Mouse (Mus musculus) heart, adult 2 months (tissue): ENCODE measurements around the gene Erg.

Experiments used
- CTCF ChIP-seq: fragments of 200-600 bp; IDR thresholded peaks from 2 replicates; pipeline ENCODE4 v1.8.1; 2022; ENCODE audit warnings: antibody characterized with exemption, mild to moderate bottlenecking, moderate library complexity
- POLR2A ChIP-seq: fragments of 200-500 bp; IDR thresholded peaks from 2 replicates; pipeline ENCODE4 v1.6.1; 2011; ENCODE audit warnings: mild to moderate bottlenecking, low read depth, low read length, control low read depth; ENCODE audit not compliant: insufficient read depth

DNA sequence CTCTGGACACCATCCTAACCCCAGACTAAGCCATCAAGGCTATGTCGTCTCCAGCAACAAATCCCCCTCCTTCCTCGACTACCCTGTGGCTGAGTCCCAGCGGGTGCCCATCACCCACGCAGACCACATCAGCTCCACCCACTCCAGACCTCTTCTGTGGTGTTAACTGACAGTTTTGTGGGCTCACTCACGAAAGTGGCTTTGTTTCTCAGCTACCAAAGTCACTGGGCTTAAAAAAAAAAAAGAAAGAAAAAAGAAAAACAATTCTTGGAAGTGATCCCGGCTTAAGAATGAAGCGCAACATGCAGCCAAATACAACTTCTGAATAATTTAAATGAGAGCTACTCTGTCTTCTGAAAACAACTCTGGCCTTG, 11.2 kb upstream of the Erg start:
- TF ChIP-seq CTCF (no peak), POLR2A (no peak)
